Mouse (Mus musculus) limb, embryonic 10.5 days (tissue): ENCODE measurements at regions not wholly inside any gene's neighbourhood (a gene's known extent, or its start where the extent isn't known, plus 50 kb on each side); places are given as distances from the start of the nearest gene placed in this dataset.

Experiments used
- DNase-seq: peaks from one replicate; pipeline ENCODE4 v3.0.0-alpha.2; 2017; ENCODE audit warnings: low spot score
- H3K27ac ChIP-seq: fragments of 300-500 bp; sonication (generic); 2 replicates; pipeline ENCODE4 v1.5.1; 2016; ENCODE audit warnings: mild to moderate bottlenecking
- H3K27me3 ChIP-seq: fragments of 300-500 bp; sonication (generic); 2 replicates; pipeline ENCODE4 v1.6.1; 2016; ENCODE audit warnings: low read depth, mild to moderate bottlenecking; ENCODE audit not compliant: poor library complexity, severe bottlenecking
- H3K36me3 ChIP-seq: fragments of 300-500 bp; sonication (generic); 2 replicates; pipeline ENCODE4 v1.6.1; 2016; ENCODE audit warnings: mild to moderate bottlenecking, moderate library complexity
- H3K4me1 ChIP-seq: fragments of 300-500 bp; sonication (generic); 2 replicates; pipeline ENCODE4 v1.6.1; 2016
- H3K4me3 ChIP-seq: fragments of 300-500 bp; sonication (generic); 2 replicates; pipeline ENCODE4 v1.5.1; 2016; ENCODE audit warnings: mild to moderate bottlenecking, moderate library complexity
- H3K9me3 ChIP-seq: fragments of 300-500 bp; sonication (generic); replicated peaks from 2 replicates; pipeline ENCODE4 v1.6.1; 2016; ENCODE audit warnings: mild to moderate bottlenecking
- WGBS: fragments of 180-500 bp; shearing (Covaris S2); methylation state at CpG from one replicate; pipeline ENCODE4 v1.1.7; 2016; 5-methylcytosine and 5-hydroxymethylcytosine counted together

- no peak for DNase-seq
- H3K4me3 ChIP-seq = no peak overlapping the region
- no peaks in the 10 kb centered on the region for H3K27me3 ChIP-seq
- H3K27ac ChIP-seq = no peak overlapping the region
- H3K9me3 ChIP-seq = no peaks in the 10 kb centered on the region
- H3K4me1 ChIP-seq = no peaks in the 10 kb centered on the region
- H3K36me3 ChIP-seq = no peaks in the 10 kb centered on the region
These were observed 480.5 kb upstream of the Tnp1 start for GRCm38 (mm10) chr1:73495971-73496749.

DNA sequence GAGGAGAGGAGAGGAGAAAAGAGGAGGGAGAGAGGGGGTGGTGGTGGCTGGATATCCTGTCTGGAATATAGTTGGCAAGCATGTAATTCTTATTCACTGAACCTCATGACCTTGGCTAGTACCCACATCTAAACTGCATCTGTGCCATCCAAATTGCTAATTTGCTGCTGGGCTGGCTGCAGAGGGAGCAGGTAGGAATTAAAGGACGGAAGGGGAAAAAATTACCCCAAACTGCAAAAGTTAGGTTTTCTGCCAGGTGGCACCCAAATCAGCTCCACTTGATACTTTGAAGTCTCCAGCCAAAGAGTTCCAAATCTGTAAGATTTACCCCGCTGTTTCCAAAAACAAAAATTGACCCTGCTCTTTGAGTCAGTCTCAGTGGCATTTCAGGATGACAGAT is 466.2 kb upstream of the Tnp1 start:
- H3K9me3 ChIP-seq = no peaks in the 10 kb centered on the region
- 72% methylated on average over 2 of the region's 2 CpGs for WGBS
- H3K27me3 ChIP-seq = no peaks in the 10 kb centered on the region
- H3K4me1 ChIP-seq = peaks cover 17% of the 10 kb centered on the region
- H3K36me3 ChIP-seq = no peaks in the 10 kb centered on the region
- no peak for DNase-seq
- H3K4me3 ChIP-seq = no peak overlapping the region
- H3K27ac ChIP-seq = no peak overlapping the region; the same call in 1 of the 2 replicates

GRCm38 (mm10) chr1:73479349-73479920 is 463.7 kb upstream of the Tnp1 start:
- Histone ChIP-seq H3K27ac (0 out of 2 replicates have a peak overlapping the region, but pooled peaks have one; percentile 30), H3K4me3 (no peak overlapping the region), H3K9me3 (no peaks in the 10 kb centered on the region), H3K27me3 (no peaks in the 10 kb centered on the region), H3K36me3 (no peaks in the 10 kb centered on the region), H3K4me1 (peaks cover 17% of the 10 kb centered on the region)
- no peak for DNase-seq
- WGBS = 66% methylated on average over 4 of the region's 4 CpGs

- WGBS = 83% methylated on average over 3 of the region's 3 CpGs
- H3K27ac ChIP-seq = no peak overlapping the region
These were observed 444.9 kb upstream of the Tnp1 start for GRCm38 (mm10) chr1:73460598-73460997.

DNA sequence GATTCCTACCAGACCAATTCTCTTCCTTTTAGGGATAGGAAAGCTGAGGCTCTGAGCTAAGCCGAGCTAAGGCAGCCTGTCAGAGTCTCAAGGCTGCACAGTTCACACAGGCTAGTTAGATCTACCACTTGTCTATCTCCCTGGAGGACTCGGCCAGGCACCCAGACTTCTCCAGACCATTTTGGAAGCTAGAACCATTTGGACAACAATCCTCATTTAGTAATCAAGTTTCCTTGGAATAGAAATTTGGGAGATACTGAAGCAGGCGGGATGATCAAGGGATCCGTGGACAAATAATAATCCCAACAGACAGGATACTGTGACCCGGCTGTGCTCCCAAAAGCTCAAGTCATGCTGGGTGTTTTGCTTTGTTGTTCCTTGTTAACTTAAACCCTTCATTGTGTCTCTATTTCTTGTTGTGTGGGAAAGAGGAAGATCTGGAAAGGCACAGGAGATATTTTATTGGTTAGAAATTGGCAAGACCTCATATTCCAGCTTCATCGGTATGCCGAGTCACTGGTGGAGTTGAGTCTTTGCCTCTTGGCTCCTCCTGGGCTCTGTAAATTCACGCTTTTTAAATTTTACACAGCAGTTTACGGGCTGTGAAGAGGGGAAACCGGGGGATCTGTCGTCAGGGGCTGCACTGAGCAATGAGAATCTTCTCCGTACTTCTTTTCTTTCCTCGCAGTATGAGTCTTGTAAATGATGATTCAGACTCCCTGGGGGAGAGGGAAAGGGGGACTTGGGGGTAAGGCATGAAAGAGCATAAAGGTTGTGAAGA is 444.2 kb upstream of the Tnp1 start:
- WGBS = 77% methylated on average over 13 of the region's 13 CpGs
- no peaks in the 10 kb centered on the region for H3K27me3 ChIP-seq
- no peaks in the 10 kb centered on the region for H3K36me3 ChIP-seq
- no peak for DNase-seq
- H3K4me3 ChIP-seq = no peak overlapping the region
- no peaks in the 10 kb centered on the region for H3K9me3 ChIP-seq
- H3K4me1 ChIP-seq = no peaks in the 10 kb centered on the region; the same call in 1 of the 2 replicates
- no peak overlapping the region for H3K27ac ChIP-seq

More at GRCm38 (mm10) chr1:73460598-73460997, 444.9 kb upstream of the Tnp1 start:
- no peaks in the 10 kb centered on the region for H3K27me3 ChIP-seq
- H3K36me3 ChIP-seq = no peaks in the 10 kb centered on the region
- H3K4me1 ChIP-seq = no peaks in the 10 kb centered on the region; the same call in 1 of the 2 replicates
- H3K9me3 ChIP-seq = no peaks in the 10 kb centered on the region
- H3K4me3 ChIP-seq = no peak overlapping the region
- DNase-seq = no peak

GRCm38 (mm10) chr1:73457261-73457660 is 441.6 kb upstream of the Tnp1 start:
- H3K36me3 ChIP-seq = no peaks in the 10 kb centered on the region
- H3K4me3 ChIP-seq = no peak overlapping the region
- H3K27ac ChIP-seq = no peak overlapping the region
- no peaks in the 10 kb centered on the region; the same call in 1 of the 2 replicates for H3K4me1 ChIP-seq
- no peaks in the 10 kb centered on the region for H3K9me3 ChIP-seq
- DNase-seq = no peak
- 85% methylated on average over 2 of the region's 2 CpGs for WGBS
- no peaks in the 10 kb centered on the region for H3K27me3 ChIP-seq

- 76% methylated on average over 8 of the region's 8 CpGs for WGBS
- no peak for DNase-seq
- no peaks in the 10 kb centered on the region for H3K36me3 ChIP-seq
- H3K27me3 ChIP-seq = no peaks in the 10 kb centered on the region
- no peaks in the 10 kb centered on the region; the same call in 1 of the 2 replicates for H3K4me1 ChIP-seq
- H3K4me3 ChIP-seq = no peak overlapping the region
- no peak overlapping the region for H3K27ac ChIP-seq
- H3K9me3 ChIP-seq = no peaks in the 10 kb centered on the region
These were observed 440.8 kb upstream of the Tnp1 start for GRCm38 (mm10) chr1:73456359-73457062.

GRCm38 (mm10) chr1:73444216-73444890 is 428.6 kb upstream of the Tnp1 start:
- H3K27me3 ChIP-seq = no peaks in the 10 kb centered on the region
- no peaks in the 10 kb centered on the region for H3K36me3 ChIP-seq
- no peaks in the 10 kb centered on the region for H3K9me3 ChIP-seq
- 67% methylated on average over 6 of the region's 6 CpGs for WGBS
- DNase-seq = no peak
- H3K27ac ChIP-seq = no peak overlapping the region
- H3K4me3 ChIP-seq = no peak overlapping the region
- H3K4me1 ChIP-seq = no peaks in the 10 kb centered on the region

DNA sequence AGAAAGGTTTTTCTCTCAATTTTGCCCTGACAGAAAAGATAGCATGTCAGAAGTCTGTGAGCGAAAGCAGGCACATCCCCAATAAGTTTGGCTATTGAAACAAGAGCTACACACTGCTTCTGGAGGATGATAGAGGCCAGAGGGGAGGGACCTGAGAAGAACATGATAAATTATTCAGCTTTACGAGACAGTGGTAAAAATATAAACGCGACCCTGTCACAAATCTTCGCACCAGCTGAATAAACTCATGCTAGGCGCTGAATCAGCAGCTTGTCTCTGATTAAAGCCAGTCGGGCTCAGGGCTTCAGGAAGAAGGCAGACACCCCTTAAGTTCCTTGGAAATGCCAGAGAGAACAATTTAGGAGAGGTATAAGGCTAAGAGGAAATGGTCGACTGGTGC is 422.7 kb upstream of the Tnp1 start:
- no peak overlapping the region for H3K4me3 ChIP-seq
- no peaks in the 10 kb centered on the region for H3K9me3 ChIP-seq
- no peaks in the 10 kb centered on the region for H3K27me3 ChIP-seq
- no peaks in the 10 kb centered on the region for H3K36me3 ChIP-seq
- 0 out of 2 replicates have a peak, but pooled peaks cover 4% of the 10 kb centered on the region for H3K4me1 ChIP-seq
- DNase-seq = no peak
- 43% methylated on average over 8 of the region's 8 CpGs for WGBS
- no peak overlapping the region for H3K27ac ChIP-seq

DNA sequence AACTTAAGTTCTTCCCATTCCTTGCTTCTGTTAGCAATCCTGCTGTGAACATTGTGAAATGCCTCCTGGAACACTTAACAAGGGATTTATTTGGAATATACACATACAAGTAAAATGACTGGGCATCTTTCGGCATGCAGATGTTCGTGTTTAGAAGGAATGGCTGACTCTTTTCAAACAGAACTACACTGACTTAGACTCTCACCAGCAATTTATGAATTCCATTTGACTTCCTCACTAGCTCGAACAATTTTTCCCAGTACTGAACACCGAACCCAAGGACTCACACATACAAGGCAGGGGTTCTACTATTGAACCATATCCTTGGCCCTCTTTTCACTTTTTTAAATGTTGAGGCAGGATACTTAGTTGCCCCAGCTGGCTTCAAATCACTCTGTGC is 412.4 kb upstream of the Tnp1 start:
- DNase-seq = no peak
- no peaks in the 10 kb centered on the region for H3K27me3 ChIP-seq
- no peak overlapping the region for H3K27ac ChIP-seq
- H3K9me3 ChIP-seq = no peaks in the 10 kb centered on the region
- H3K4me1 ChIP-seq = peaks cover 11% of the 10 kb centered on the region
- WGBS = 95% methylated on average over 4 of the region's 4 CpGs
- no peaks in the 10 kb centered on the region for H3K36me3 ChIP-seq
- H3K4me3 ChIP-seq = no peak overlapping the region

GRCm38 (mm10) chr1:73425049-73425448 is 409.3 kb upstream of the Tnp1 start:
- no peaks in the 10 kb centered on the region for H3K36me3 ChIP-seq
- H3K27ac ChIP-seq = no peak overlapping the region
- no peak overlapping the region for H3K4me3 ChIP-seq
- no peak for DNase-seq
- 25% methylated on average over 7 of the region's 7 CpGs for WGBS
- H3K27me3 ChIP-seq = no peaks in the 10 kb centered on the region
- H3K4me1 ChIP-seq = peaks cover 11% of the 10 kb centered on the region
- H3K9me3 ChIP-seq = no peaks in the 10 kb centered on the region

DNA sequence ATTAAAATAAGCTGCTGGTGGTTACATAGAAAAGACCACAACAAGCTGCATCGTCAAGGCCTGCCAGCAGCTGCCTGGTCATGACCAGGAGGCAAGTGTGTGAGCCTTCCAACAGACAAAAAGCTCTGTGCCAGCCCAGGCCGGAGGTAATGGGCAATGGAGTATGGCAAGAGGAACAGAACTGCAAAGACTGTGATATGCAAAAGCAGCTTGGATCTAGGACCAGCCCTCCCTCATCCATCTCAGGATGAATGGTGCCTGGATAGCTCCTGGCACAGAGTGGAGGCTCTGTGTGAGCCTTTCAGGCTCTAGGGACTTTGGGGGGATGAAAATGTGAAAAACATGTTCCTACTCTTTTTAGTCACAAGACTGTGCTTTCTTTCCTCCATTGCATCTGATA is 402.5 kb upstream of the Tnp1 start:
- no peaks in the 10 kb centered on the region for H3K4me1 ChIP-seq
- no peaks in the 10 kb centered on the region for H3K27me3 ChIP-seq
- no peak overlapping the region for H3K27ac ChIP-seq
- no peaks in the 10 kb centered on the region for H3K9me3 ChIP-seq
- WGBS = 88% methylated on average over 2 of the region's 2 CpGs
- H3K4me3 ChIP-seq = no peak overlapping the region
- DNase-seq = no peak
- no peaks in the 10 kb centered on the region for H3K36me3 ChIP-seq
